Mouse (Mus musculus): ENCODE data around the gene Gm21961. TPM values are rescaled to one million over a fixed set of nuclear protein-coding genes. Genes with fewer than 3 reads are reported as not detected.
"Not testable (repeated sequence)": the region's sequence is repeated elsewhere in the genome, so short reads cannot be mapped to it uniquely, and the experiment has no call there.

Gene Gm21961
- not detected in 2 replicates for polyA plus RNA-seq (2015; fragmentation: Nextera tagmentation; extraction: Ambion mirVana)

DNA sequence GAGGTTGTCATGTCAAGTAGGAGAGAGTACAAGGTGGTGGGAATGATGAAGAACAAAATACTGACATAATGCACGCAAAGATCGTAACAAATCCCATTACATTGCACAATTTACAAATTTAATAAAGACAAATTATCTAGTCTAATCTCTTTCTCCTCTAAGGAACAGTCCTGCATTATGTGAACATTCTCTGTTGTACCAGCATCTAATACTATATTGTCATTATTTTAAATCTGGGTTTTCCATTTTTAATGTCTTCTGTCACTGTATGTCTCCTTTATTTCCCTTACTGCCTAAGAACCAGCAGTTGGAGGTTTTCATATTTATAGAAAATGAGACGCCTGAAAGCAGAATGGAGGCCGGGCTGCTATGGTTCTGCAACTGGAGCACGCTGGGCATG lies at the start of gene Gm21961:
Gene Gm21961 (minus strand): TSS at position 101 of the 400 bp plus-strand sequence.
- H3K27ac ChIP-seq (ENCODE audit: low read length), result no peak within 1 kb of the TSS
- WGBS (ENCODE audit: insufficient replicate concordance), result 70% methylated on average over 5 of the region's 5 CpGs
- no peak for ATAC-seq (ENCODE audit: low read depth)
- no peaks in the 10 kb centered on the region for H3K4me1 ChIP-seq (ENCODE audit: control insufficient read depth, low read depth, low read length)
- H3K9me3 ChIP-seq (replicated peaks; ENCODE audit: control insufficient read depth, low read length), result no peaks in the 10 kb centered on the region
- H3K4me2 ChIP-seq (ENCODE audit: low read depth, low read length), result no peak within 1 kb of the TSS
- no peaks in the 10 kb centered on the region for H3K27me3 ChIP-seq (ENCODE audit: control insufficient read depth, insufficient read depth, low read depth, low read length)
- H3K36me3 ChIP-seq (ENCODE audit: control insufficient read depth, insufficient read depth), result no peaks in the 10 kb centered on the region
- H3K9ac ChIP-seq (ENCODE audit: low read depth, low read length), result no peak within 1 kb of the TSS
- no peak within 1 kb of the TSS for H3K4me3 ChIP-seq (ENCODE audit: low read depth, low read length)

- H3K4me3 ChIP-seq (ENCODE audit: low read depth, low read length), result no peak overlapping the region
- H3K4me2 ChIP-seq (ENCODE audit: low read depth, low read length), result no peak overlapping the region
- no peak overlapping the region for H3K27ac ChIP-seq (ENCODE audit: low read length)
- H3K27me3 ChIP-seq (ENCODE audit: control insufficient read depth, insufficient read depth, low read depth, low read length), result no peaks in the 10 kb centered on the region
- no peaks in the 10 kb centered on the region for H3K36me3 ChIP-seq (ENCODE audit: control insufficient read depth, insufficient read depth)
- no peak for ATAC-seq (ENCODE audit: low read depth)
- H3K9me3 ChIP-seq (replicated peaks; ENCODE audit: control insufficient read depth, low read length), result no peaks in the 10 kb centered on the region
- H3K4me1 ChIP-seq (ENCODE audit: control insufficient read depth, low read depth, low read length), result no peaks in the 10 kb centered on the region
- H3K9ac ChIP-seq (ENCODE audit: low read depth, low read length), result no peak overlapping the region
- WGBS (ENCODE audit: insufficient replicate concordance), result 47% methylated on average over 4 of the region's 4 CpGs
These were observed 27.3 kb upstream of the Gm21961 start for GRCm38 (mm10) chr15:65041999-65042398.

DNA sequence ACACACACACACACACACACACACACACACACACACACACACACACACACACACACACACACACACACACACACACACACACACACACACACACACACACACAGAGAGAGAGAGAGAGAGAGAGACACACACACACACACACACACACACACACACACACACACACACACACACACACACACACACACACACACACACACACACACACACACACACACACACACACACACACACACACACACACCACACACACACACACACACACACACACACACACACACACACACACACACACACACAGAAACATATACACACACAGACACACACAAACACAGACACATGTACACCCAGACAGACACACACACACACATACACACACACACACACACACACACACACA lies 24.5 kb upstream of the Gm21961 start:
- not testable (repeated sequence) for H3K9me3 ChIP-seq (replicated peaks; ENCODE audit: control insufficient read depth, low read length); H3K36me3 ChIP-seq (ENCODE audit: control insufficient read depth, insufficient read depth); H3K4me1 ChIP-seq (ENCODE audit: control insufficient read depth, low read depth, low read length); H3K27me3 ChIP-seq (ENCODE audit: control insufficient read depth, insufficient read depth, low read depth, low read length); H3K9ac ChIP-seq (ENCODE audit: low read depth, low read length); H3K4me2 ChIP-seq (ENCODE audit: low read depth, low read length); H3K27ac ChIP-seq (ENCODE audit: low read length); H3K4me3 ChIP-seq (ENCODE audit: low read depth, low read length); ATAC-seq (ENCODE audit: low read depth)

GRCm38 (mm10) chr15:65017971-65018370 lies 3.3 kb upstream of the Gm21961 start:
- H3K9ac ChIP-seq (ENCODE audit: low read depth, low read length), result no peak overlapping the region
- no peaks in the 10 kb centered on the region for H3K9me3 ChIP-seq (replicated peaks; ENCODE audit: control insufficient read depth, low read length)
- no peak overlapping the region for H3K4me3 ChIP-seq (ENCODE audit: low read depth, low read length)
- H3K27ac ChIP-seq (ENCODE audit: low read length), result no peak overlapping the region
- ATAC-seq (ENCODE audit: low read depth), result no peak
- no peaks in the 10 kb centered on the region for H3K4me1 ChIP-seq (ENCODE audit: control insufficient read depth, low read depth, low read length)
- no peak overlapping the region for H3K4me2 ChIP-seq (ENCODE audit: low read depth, low read length)
- H3K36me3 ChIP-seq (ENCODE audit: control insufficient read depth, insufficient read depth), result no peaks in the 10 kb centered on the region
- H3K27me3 ChIP-seq (ENCODE audit: control insufficient read depth, insufficient read depth, low read depth, low read length), result no peaks in the 10 kb centered on the region
- 49% methylated on average over 1 of the region's 1 CpGs for WGBS (ENCODE audit: insufficient replicate concordance)

- no peaks in the 10 kb centered on the region for H3K27me3 ChIP-seq (ENCODE audit: control insufficient read depth, insufficient read depth, low read depth, low read length)
- H3K9me3 ChIP-seq (replicated peaks; ENCODE audit: control insufficient read depth, low read length), result no peaks in the 10 kb centered on the region
- H3K4me3 ChIP-seq (ENCODE audit: low read depth, low read length), result no peak overlapping the region
- no peaks in the 10 kb centered on the region for H3K4me1 ChIP-seq (ENCODE audit: control insufficient read depth, low read depth, low read length)
- H3K9ac ChIP-seq (ENCODE audit: low read depth, low read length), result no peak overlapping the region
- no peak overlapping the region for H3K27ac ChIP-seq (ENCODE audit: low read length)
- H3K36me3 ChIP-seq (ENCODE audit: control insufficient read depth, insufficient read depth), result no peaks in the 10 kb centered on the region
- H3K4me2 ChIP-seq (ENCODE audit: low read depth, low read length), result no peak overlapping the region
- ATAC-seq (ENCODE audit: low read depth), result no peak
These were observed 8.5 kb downstream of the Gm21961 start for GRCm38 (mm10) chr15:65006177-65006576.

DNA sequence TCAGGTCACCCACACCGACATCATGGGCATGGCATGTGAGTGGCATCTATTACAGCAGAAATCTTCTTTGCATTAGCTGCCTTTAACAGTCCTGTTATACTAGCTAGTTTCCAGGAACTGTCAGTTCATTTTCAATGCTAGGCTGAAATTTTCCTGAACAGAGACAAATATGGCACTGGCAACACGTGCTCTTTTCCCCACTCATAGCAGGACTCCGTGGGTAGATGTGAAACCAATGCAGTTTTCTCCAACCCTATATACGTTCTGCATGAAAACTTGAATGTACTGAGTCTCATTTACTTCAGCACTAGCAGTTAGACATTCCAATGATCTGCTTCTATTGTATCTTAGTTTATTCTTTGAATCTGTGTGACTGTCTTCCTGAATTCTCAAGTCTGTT lies 20.2 kb downstream of the Gm21961 start:
- Histone ChIP-seq H3K9me3 (replicated peaks; ENCODE audit: control insufficient read depth, low read length) (no peaks in the 10 kb centered on the region), H3K4me2 (ENCODE audit: low read depth, low read length) (no peak overlapping the region), H3K27ac (ENCODE audit: low read length) (no peak overlapping the region), H3K4me1 (ENCODE audit: control insufficient read depth, low read depth, low read length) (no peaks in the 10 kb centered on the region), H3K9ac (ENCODE audit: low read depth, low read length) (no peak overlapping the region), H3K4me3 (ENCODE audit: low read depth, low read length) (no peak overlapping the region), H3K36me3 (ENCODE audit: control insufficient read depth, insufficient read depth) (no peaks in the 10 kb centered on the region), H3K27me3 (ENCODE audit: control insufficient read depth, insufficient read depth, low read depth, low read length) (no peaks in the 10 kb centered on the region)
- ATAC-seq (ENCODE audit: low read depth), result no peak
- 49% methylated on average over 4 of the region's 4 CpGs for WGBS (ENCODE audit: insufficient replicate concordance)

DNA sequence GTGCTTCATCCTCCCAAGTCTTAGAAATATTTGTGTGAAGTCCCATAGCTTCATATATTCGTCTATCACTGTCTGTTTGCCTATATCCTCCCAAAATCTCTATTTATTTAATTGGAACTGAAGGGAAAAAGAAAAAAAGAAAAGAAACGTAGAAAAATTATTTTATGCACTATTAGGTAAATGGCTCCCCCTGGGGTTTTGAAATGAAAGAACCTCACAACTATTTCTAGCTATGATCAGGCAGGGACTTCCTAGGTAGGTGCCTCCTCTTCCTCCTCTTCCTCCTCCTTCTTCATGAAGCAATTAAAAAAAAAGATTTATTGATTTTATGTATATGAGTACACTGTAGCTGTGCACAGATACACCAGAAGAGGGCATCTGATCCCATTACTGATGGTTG lies 34.7 kb downstream of the Gm21961 start:
- ATAC-seq (ENCODE audit: low read depth), result no peak

GRCm38 (mm10) chr15:64976044-64976805 lies 38.5 kb downstream of the Gm21961 start:
- Histone ChIP-seq H3K9me3 (replicated peaks; ENCODE audit: control insufficient read depth, low read length) (no peaks in the 10 kb centered on the region), H3K4me1 (ENCODE audit: control insufficient read depth, low read depth, low read length) (no peaks in the 10 kb centered on the region), H3K36me3 (ENCODE audit: control insufficient read depth, insufficient read depth) (no peaks in the 10 kb centered on the region), H3K4me2 (ENCODE audit: low read depth, low read length) (no peak overlapping the region), H3K27ac (ENCODE audit: low read length) (no peak overlapping the region), H3K9ac (ENCODE audit: low read depth, low read length) (no peak overlapping the region), H3K27me3 (ENCODE audit: control insufficient read depth, insufficient read depth, low read depth, low read length) (no peaks in the 10 kb centered on the region), H3K4me3 (ENCODE audit: low read depth, low read length) (no peak overlapping the region)
- ATAC-seq (ENCODE audit: low read depth), result no peak
- WGBS (ENCODE audit: insufficient replicate concordance), result 70% methylated on average over 7 of the region's 7 CpGs

More for the DNA sequence above, 34.7 kb downstream of the Gm21961 start:
- H3K4me2 ChIP-seq (ENCODE audit: low read depth, low read length), result no peak overlapping the region
- no peak overlapping the region for H3K9ac ChIP-seq (ENCODE audit: low read depth, low read length)
- H3K9me3 ChIP-seq (replicated peaks; ENCODE audit: control insufficient read depth, low read length), result no peaks in the 10 kb centered on the region
- no peak overlapping the region for H3K27ac ChIP-seq (ENCODE audit: low read length)
- no peaks in the 10 kb centered on the region for H3K36me3 ChIP-seq (ENCODE audit: control insufficient read depth, insufficient read depth)
- H3K27me3 ChIP-seq (ENCODE audit: control insufficient read depth, insufficient read depth, low read depth, low read length), result no peaks in the 10 kb centered on the region
- H3K4me3 ChIP-seq (ENCODE audit: low read depth, low read length), result no peak overlapping the region
- no peaks in the 10 kb centered on the region for H3K4me1 ChIP-seq (ENCODE audit: control insufficient read depth, low read depth, low read length)
- 49% methylated on average over 2 of the region's 2 CpGs for WGBS (ENCODE audit: insufficient replicate concordance)
